Mouse (Mus musculus) ES-Bruce4 (cell line): Measurements from ENCODE around the gene Fam163a.

Source experiments
- CTCF ChIP-seq: IDR thresholded peaks from one replicate; pipeline ENCODE4 v1.8.1; 2011; ENCODE audit warnings: low read depth, low read length
- POLR2A ChIP-seq: IDR thresholded peaks from one replicate; pipeline ENCODE4 v1.8.1; 2011; ENCODE audit warnings: low read length; ENCODE audit not compliant: insufficient read depth

GRCm38 (mm10) chr1:156231122-156231521 is 26.3 kb upstream of the Fam163a start:
- TF ChIP-seq CTCF: no peak
- no peak for TF ChIP-seq POLR2A
